Mouse (Mus musculus) c-Kit-positive CD71-negative TER-119-negative erythroid progenitor cells, embryonic 14.5 days (primary cell): ENCODE measurements around the gene Gm48552.

Experiments used
- DNase-seq: peaks from one replicate; pipeline ENCODE4 v3.0.0-alpha.2; 2013; ENCODE audit warnings: low read depth

The Gm48552 gene

GRCm38 (mm10) chr10:81419111-81419928 lies 30.5 kb downstream of the Gm48552 start:
- DNase-seq: no peak

- DNase-seq: no peak
Measured at GRCm38 (mm10) chr10:81420191-81420767, 31.5 kb downstream of the Gm48552 start.

- DNase-seq: no peak
Measured at GRCm38 (mm10) chr10:81421041-81421796, 32.4 kb downstream of the Gm48552 start.

- DNase-seq: no peak
Measured at GRCm38 (mm10) chr10:81421797-81422100, 32.9 kb downstream of the Gm48552 start.

- DNase-seq: no peak
Measured at GRCm38 (mm10) chr10:81422191-81422590, 33.4 kb downstream of the Gm48552 start.

- no peak for DNase-seq
Measured at GRCm38 (mm10) chr10:81422661-81423217, 33.9 kb downstream of the Gm48552 start.

GRCm38 (mm10) chr10:81423476-81424245 lies 34.9 kb downstream of the Gm48552 start:
- DNase-seq: no peak

GRCm38 (mm10) chr10:81424246-81425051 lies 35.6 kb downstream of the Gm48552 start:
- DNase-seq: no peak

- no peak for DNase-seq
Measured at GRCm38 (mm10) chr10:81425236-81425850, 36.5 kb downstream of the Gm48552 start.

- DNase-seq: no peak
Measured at GRCm38 (mm10) chr10:81426081-81426671, 37.4 kb downstream of the Gm48552 start.

GRCm38 (mm10) chr10:81426897-81427296 lies 38.1 kb downstream of the Gm48552 start:
- no peak for DNase-seq

- no peak for DNase-seq
Measured at GRCm38 (mm10) chr10:81427327-81427726, 38.5 kb downstream of the Gm48552 start.

- no peak for DNase-seq
Measured at GRCm38 (mm10) chr10:81427804-81428506, 39.1 kb downstream of the Gm48552 start.

- no peak for DNase-seq
Measured at GRCm38 (mm10) chr10:81428507-81428870, 39.7 kb downstream of the Gm48552 start.

GRCm38 (mm10) chr10:81429092-81429491 lies 40.3 kb downstream of the Gm48552 start:
- DNase-seq: no peak

- peak; percentile 88 for DNase-seq
Measured at GRCm38 (mm10) chr10:81429605-81430061, 40.8 kb downstream of the Gm48552 start.

GRCm38 (mm10) chr10:81430141-81430830 lies 41.5 kb downstream of the Gm48552 start:
- no peak for DNase-seq

- no peak for DNase-seq
Measured at GRCm38 (mm10) chr10:81430831-81431525, 42.2 kb downstream of the Gm48552 start.
